Mouse (Mus musculus): ENCODE results near the gene Maff.

Gene Maff

DNA sequence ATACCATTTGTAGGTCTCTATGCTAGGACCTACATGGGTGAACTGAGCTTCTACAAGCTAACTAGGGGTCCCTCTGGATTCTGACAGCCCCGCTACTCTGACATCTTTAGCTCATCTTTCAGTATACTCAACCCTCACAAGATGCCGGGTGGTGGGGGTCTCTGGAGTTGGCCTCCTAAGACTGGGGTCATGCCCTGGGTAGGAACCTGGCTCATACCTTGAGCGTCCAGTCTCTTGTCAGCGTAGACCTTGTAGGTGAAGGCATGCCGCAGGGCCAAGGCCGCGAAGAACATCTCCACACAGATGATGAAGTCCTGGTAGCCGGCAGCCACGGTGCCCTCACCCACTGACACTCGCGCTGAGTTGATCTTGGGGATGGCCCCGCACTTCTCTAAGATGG, 18.6 kb downstream of the Maff start:
- no peak for DNase-seq

DNA sequence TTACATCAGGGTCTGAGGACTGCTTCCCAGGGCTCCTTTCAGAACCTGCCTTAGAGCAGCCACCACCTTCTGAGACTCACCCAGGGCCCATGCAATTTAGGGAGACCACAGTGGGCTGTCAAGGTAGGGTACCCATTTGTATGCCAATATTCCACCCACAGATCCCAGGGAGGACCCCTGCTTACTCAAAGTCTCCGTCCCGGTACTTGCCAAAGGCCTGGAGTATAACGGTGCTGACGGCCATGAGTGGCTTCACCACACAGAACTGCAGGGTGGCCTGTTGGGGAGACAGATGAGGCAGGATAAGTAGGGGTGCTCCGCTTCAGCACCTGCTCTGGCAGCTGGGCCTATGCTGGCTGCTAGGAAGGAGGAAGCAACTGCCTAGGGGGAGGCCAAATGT, 20.0 kb downstream of the Maff start:
- no peak for DNase-seq

DNA sequence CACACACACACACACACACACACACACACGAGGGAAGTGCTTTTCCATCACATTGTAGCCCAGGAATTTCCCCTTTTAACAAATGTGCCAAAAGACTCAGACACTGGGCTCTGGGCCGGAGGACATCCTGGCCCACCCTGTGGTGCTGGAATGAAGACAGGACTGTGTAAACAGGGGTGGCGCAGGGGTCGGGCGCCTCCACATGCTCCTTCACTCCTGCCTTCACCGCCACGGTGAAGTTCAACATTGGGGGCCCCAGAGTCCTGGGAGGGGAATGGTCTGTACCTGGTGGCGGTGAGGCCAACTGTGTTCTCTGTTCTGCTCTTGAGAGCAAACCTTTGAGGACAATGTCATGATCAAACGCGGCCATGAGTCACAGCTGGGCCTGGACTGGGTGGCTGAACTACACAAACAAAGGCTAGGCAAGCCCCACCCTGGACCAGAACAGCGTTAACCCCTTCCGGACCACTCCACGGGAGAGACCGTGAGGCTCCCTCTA, 21.9 kb downstream of the Maff start:
- peak; percentile 86 to 90 for DNase-seq

- peak; percentile 62 to 76 for DNase-seq
Observed at GRCm38 (mm10) chr15:79368861-79369440, 22.5 kb downstream of the Maff start.

DNA sequence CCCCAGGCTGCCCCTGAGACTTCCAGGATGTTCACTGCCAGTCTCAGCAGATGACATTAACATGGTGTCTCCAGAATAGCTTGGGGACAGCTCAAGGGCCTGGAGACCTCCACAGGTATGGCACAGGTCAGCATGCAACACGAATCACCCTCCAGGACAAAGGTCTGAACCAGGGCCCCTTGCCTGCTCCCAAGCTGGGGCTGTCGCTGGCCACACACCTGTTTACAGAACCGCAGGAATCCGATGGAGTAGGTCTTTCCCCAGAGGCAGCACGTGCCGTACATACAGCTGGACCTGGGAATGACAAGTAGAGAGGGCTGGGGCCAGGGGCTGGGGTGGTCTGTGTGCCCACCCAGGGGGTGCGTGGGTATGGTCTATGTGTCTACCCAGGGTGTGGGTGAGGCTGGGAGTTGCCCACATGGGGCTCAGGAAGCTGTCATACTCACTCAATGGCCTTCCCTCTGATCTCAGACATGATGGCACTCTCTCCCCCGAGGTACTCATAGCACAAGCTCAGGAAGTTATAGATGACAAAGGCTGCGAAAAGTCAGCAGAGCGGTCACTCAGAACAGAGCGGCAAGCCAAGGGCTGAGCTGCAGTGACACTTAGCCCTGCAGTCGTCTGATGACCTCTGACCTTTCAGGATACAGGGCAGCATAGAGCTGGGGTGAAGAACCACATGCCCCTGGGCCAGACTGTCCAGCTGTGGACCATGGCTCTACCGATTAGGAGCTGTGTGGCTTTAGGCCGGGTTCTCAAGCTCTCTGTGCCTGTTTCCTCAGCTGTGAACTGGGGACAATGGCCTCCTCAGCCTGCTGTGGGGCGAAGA, 23.2 kb downstream of the Maff start:
- peak in 1 of 2 experiments; percentile 42 for DNase-seq

GRCm38 (mm10) chr15:79370281-79370843, 23.9 kb downstream of the Maff start:
- no peak for DNase-seq

- no peak for DNase-seq
Observed at GRCm38 (mm10) chr15:79374760-79375159, 28.3 kb downstream of the Maff start.

DNA sequence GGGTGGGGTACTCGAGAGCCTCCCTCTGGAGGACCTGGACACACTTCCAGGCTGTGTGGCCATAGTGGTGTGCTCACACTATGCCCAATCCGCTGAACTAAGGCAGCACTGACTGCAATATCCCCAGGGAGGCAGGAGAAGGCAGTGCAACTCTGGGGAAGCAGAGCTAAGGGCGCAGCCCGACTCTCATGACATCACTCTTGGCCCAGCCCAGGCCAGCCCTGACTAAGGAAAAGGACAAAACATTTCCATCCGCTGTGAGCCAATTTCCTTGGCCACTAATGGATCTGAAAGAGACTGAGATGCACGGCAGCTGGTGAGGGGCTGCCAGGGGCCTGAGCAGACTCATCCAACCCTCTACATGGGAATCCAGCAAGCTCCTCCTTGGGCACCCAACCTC, 31.3 kb downstream of the Maff start:
- peak; percentile 83 to 92 for DNase-seq

- DNase-seq = no peak
Observed at GRCm38 (mm10) chr15:79378608-79379007, 32.2 kb downstream of the Maff start.

- no peak for DNase-seq
Observed at GRCm38 (mm10) chr15:79379658-79380057, 33.2 kb downstream of the Maff start.

DNA sequence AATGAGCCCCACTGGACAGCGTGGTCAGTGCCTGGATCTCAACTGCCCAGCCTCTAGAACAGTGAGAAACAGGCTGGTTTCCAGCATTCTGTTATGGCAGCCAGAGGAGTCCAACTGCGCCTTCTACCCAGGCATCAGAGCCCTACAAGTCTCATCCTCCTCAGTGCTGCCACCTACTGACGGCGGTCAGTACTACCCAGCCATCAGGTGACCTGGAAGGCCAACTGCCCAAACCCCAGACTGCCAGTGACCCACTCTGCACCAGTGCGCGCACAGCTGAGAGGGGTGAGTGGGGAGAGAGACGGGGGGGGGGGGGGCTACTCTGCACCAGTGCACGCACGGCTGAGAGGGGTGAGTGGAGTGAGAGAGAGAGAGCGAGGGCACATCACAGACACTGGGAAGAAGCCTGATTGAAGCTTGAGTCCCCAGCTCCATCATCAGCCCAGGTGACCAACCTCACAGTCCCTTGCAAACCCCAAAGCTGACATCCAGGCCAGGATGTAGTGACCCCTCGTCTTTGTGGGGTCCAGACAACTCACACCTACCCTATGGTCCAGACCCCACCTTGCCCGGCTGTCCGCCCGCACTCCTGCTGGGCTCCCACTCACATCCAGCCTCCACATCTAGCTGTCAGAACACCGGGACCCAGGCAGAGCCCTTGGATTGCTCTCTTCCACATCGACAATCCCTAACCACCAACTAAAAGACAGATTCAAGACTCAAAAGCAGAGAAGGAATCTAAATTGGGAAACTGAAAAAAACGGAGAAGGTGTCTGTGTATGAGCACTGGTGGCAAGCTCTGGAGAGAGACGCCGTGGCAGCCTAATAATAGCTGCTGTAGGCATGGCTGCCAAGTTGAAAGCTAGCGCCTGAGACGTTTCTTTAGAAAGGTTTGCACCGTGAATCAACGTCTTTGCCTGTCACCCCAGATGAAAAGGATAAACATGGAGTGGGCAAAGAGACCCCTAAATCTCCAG, 34.3 kb downstream of the Maff start:
- peak; percentile 78 to 84 for DNase-seq

GRCm38 (mm10) chr15:79381644-79382043, 35.2 kb downstream of the Maff start:
- DNase-seq = no peak

DNA sequence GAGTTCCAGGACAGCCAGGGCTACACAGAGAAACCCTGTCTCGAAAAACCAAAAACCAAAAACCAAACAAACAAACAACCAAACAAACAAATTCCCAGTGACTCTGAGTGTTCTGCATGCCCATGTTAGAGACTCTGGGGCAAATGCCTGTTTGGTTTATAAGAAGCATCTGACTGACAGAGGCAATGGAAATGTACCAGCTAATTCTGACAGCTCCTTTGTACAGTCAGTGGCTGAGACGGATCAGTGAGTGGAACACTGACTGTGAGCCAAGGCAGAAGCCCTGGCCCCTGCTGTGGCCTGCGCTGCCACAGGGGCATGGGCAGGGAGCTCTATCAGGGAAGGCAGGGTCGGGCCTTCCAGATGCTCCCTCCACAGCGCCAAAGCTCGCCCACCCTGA, 40.7 kb downstream of the Maff start:
- no peak for DNase-seq

GRCm38 (mm10) chr15:79387611-79388010, 41.2 kb downstream of the Maff start:
- DNase-seq = no peak

DNA sequence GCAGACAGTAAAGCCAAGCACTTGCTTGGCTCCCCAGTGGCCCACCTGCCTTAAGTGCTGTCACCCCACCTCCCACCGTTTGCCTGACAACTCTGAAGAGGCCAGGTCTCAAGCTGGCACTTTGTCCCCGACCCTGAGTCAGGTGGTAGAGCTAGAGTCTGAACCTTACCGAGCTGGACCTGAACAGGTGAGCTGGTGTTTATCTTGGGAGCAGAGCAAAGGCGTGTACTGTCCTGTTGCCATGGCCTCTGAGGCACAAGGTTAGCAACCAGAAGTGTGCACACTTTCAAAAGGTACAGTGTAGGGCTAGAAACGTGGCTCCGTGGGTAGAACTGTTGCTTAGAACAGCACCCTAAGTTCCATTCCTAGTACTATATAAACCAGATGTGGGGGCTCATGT, 41.8 kb downstream of the Maff start:
- DNase-seq = peak in 1 of 2 experiments; percentile 29

GRCm38 (mm10) chr15:79390434-79390833, 44.0 kb downstream of the Maff start:
- peak; percentile 73 for DNase-seq

- DNase-seq = peak; percentile 86 to 94
Observed at GRCm38 (mm10) chr15:79391447-79392093, 45.1 kb downstream of the Maff start.

DNA sequence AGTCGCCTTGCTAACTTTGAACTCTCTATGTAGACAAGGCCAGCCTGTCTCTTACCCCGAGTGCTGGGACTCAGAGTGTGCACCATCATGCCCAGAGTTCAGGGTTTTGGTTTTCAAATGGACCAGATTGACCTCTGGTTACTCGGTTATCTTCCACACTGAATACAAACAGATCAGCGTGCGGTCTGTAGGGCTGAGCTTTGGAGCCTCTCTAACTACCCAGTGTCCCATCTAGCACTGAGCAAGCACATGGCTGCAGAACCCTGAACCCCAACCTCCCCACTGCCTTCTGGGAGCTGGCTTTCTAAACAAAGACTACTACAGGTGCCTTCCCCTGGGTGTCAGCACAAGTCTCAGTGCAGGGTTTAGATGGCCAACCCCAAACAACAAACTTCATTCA, 46.1 kb downstream of the Maff start:
- DNase-seq = no peak

DNA sequence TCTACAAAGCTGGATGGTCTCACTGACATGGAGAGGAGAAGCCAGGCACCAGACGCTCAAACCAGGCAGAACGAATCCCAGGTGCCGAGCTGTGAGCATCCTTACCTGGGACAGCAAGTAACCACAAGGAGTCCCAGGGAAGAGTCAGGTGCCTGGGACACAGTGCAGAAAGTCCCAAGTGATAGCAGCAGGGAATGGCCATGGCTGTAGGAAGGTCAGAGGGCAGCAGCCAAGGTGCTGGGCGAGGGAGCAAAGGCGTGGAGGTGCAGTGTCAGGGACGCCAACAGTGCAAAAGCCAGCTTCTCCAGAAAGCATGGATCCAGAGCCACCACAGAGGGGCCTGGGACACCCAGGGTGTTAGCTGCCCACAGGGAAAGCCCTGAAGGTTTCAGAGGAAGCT, 46.7 kb downstream of the Maff start:
- DNase-seq = no peak

- DNase-seq = peak in 1 of 2 experiments; percentile 72
Observed at GRCm38 (mm10) chr15:79394842-79395241, 48.4 kb downstream of the Maff start.

GRCm38 (mm10) chr15:79395281-79395680, 48.9 kb downstream of the Maff start:
- DNase-seq = no peak

DNA sequence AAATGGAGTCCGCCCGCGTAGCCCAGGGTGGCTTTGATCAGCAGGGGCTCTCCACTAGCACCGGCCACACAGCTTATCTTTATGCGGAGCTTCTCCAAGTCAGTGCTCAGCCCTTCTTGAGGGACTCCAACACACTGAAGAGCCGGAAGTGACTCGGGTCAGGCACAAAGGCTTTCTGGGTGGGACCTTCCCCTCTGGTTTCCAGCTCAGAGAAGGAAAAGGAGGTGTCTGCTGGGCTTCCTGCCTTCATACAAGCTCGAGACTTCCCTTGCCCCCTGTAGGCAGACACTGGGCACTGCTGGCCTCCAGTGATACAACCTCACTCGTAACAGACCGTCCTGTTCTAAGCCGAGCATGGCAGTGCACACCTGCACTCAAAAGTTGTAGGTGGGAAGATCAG, 50.3 kb downstream of the Maff start:
- peak; percentile 80 to 83 for DNase-seq
